Mouse (Mus musculus): ENCODE measurements around the gene Axl. TPM values are rescaled to one million over a fixed set of nuclear protein-coding genes. Genes with fewer than 3 reads are reported as not detected.

Axl gene
- polyA plus RNA-seq (2012; rRNA removed): 67.0 and 75.0 TPM in 2 replicates

GRCm38 (mm10) chr7:25788220-25789128 is at the start of gene Axl:
Axl (minus strand) TSS chr7:25788705.
- TF ChIP-seq POLR2A (IDR thresholded peaks at IDR 0.05; ENCODE audit: control insufficient read depth, extremely low read depth, insufficient read depth, low read length, poor library complexity) (no peak), CTCF (IDR thresholded peaks at IDR 0.05; ENCODE audit: borderline replicate concordance, control insufficient read depth, extremely low read depth, insufficient read depth, low read length, poor library complexity) (no peak)
- WGBS: 17% methylated on average over 28 of the region's 30 CpGs
- H3K36me3 ChIP-seq (ENCODE audit: control insufficient read depth, insufficient read depth, low read length): no peaks in the 10 kb centered on the region
- DNase-seq: no peak
- no peaks in the 10 kb centered on the region for H3K4me1 ChIP-seq (replicated peaks; ENCODE audit: control insufficient read depth, insufficient read depth, low read length)
- H3K27ac ChIP-seq (ENCODE audit: control insufficient read depth, insufficient read depth, low read length): no peak within 1 kb of the TSS
- H3K4me3 ChIP-seq (ENCODE audit: control insufficient read depth, insufficient read depth, low read length): 0 out of 2 replicates have a peak within 1 kb of the TSS, but pooled peaks have one; percentile 12
- no peaks in the 10 kb centered on the region for H3K27me3 ChIP-seq (ENCODE audit: control insufficient read depth, insufficient read depth, low read length)

- Histone ChIP-seq H3K27ac (ENCODE audit: control insufficient read depth, insufficient read depth, low read length) (peak overlapping the region; percentile 63), H3K36me3 (ENCODE audit: control insufficient read depth, insufficient read depth, low read length) (no peaks in the 10 kb centered on the region), H3K27me3 (ENCODE audit: control insufficient read depth, insufficient read depth, low read length) (no peaks in the 10 kb centered on the region), H3K4me3 (ENCODE audit: control insufficient read depth, insufficient read depth, low read length) (no peak overlapping the region), H3K4me1 (replicated peaks; ENCODE audit: control insufficient read depth, insufficient read depth, low read length) (peaks cover 9% of the 10 kb centered on the region)
- WGBS: 36% methylated on average over 10 of the region's 10 CpGs
- TF ChIP-seq CTCF (IDR thresholded peaks at IDR 0.05; ENCODE audit: borderline replicate concordance, control insufficient read depth, extremely low read depth, insufficient read depth, low read length, poor library complexity) (no peak), POLR2A (IDR thresholded peaks at IDR 0.05; ENCODE audit: control insufficient read depth, extremely low read depth, insufficient read depth, low read length, poor library complexity) (no peak)
- DNase-seq: peak; percentile 40
These were observed 46.8 kb upstream of the Axl start for GRCm38 (mm10) chr7:25835188-25835891.

GRCm38 (mm10) chr7:25831557-25832530 is 43.3 kb upstream of the Axl start:
- Histone ChIP-seq H3K36me3 (ENCODE audit: control insufficient read depth, insufficient read depth, low read length) (no peaks in the 10 kb centered on the region), H3K4me1 (replicated peaks; ENCODE audit: control insufficient read depth, insufficient read depth, low read length) (peaks cover 10% of the 10 kb centered on the region), H3K27me3 (ENCODE audit: control insufficient read depth, insufficient read depth, low read length) (no peaks in the 10 kb centered on the region), H3K27ac (ENCODE audit: control insufficient read depth, insufficient read depth, low read length) (no peak overlapping the region), H3K4me3 (ENCODE audit: control insufficient read depth, insufficient read depth, low read length) (no peak overlapping the region)
- WGBS: 89% methylated on average over 10 of the region's 10 CpGs
- TF ChIP-seq CTCF (IDR thresholded peaks at IDR 0.05; ENCODE audit: borderline replicate concordance, control insufficient read depth, extremely low read depth, insufficient read depth, low read length, poor library complexity) (no peak), POLR2A (IDR thresholded peaks at IDR 0.05; ENCODE audit: control insufficient read depth, extremely low read depth, insufficient read depth, low read length, poor library complexity) (no peak)
- no peak for DNase-seq

GRCm38 (mm10) chr7:25830251-25830650 is 41.7 kb upstream of the Axl start:
- no peak for TF ChIP-seq CTCF (IDR thresholded peaks at IDR 0.05; ENCODE audit: borderline replicate concordance, control insufficient read depth, extremely low read depth, insufficient read depth, low read length, poor library complexity)
- TF ChIP-seq POLR2A (IDR thresholded peaks at IDR 0.05; ENCODE audit: control insufficient read depth, extremely low read depth, insufficient read depth, low read length, poor library complexity): no peak
- Histone ChIP-seq H3K27me3 (ENCODE audit: control insufficient read depth, insufficient read depth, low read length) (no peaks in the 10 kb centered on the region), H3K27ac (ENCODE audit: control insufficient read depth, insufficient read depth, low read length) (no peak overlapping the region), H3K4me1 (replicated peaks; ENCODE audit: control insufficient read depth, insufficient read depth, low read length) (peaks cover 7% of the 10 kb centered on the region), H3K36me3 (ENCODE audit: control insufficient read depth, insufficient read depth, low read length) (no peaks in the 10 kb centered on the region), H3K4me3 (ENCODE audit: control insufficient read depth, insufficient read depth, low read length) (no peak overlapping the region)
- no peak for DNase-seq
- 73% methylated on average over 2 of the region's 2 CpGs for WGBS

GRCm38 (mm10) chr7:25827199-25827598 is 38.7 kb upstream of the Axl start:
- H3K36me3 ChIP-seq (ENCODE audit: control insufficient read depth, insufficient read depth, low read length): no peaks in the 10 kb centered on the region
- 7% methylated on average over 3 of the region's 3 CpGs for WGBS
- no peak for TF ChIP-seq CTCF (IDR thresholded peaks at IDR 0.05; ENCODE audit: borderline replicate concordance, control insufficient read depth, extremely low read depth, insufficient read depth, low read length, poor library complexity)
- TF ChIP-seq POLR2A (IDR thresholded peaks at IDR 0.05; ENCODE audit: control insufficient read depth, extremely low read depth, insufficient read depth, low read length, poor library complexity): no peak
- DNase-seq: peak; percentile 37
- H3K27me3 ChIP-seq (ENCODE audit: control insufficient read depth, insufficient read depth, low read length): no peaks in the 10 kb centered on the region
- H3K27ac ChIP-seq (ENCODE audit: control insufficient read depth, insufficient read depth, low read length): no peak overlapping the region; the same call in 1 of the 2 replicates
- H3K4me1 ChIP-seq (replicated peaks; ENCODE audit: control insufficient read depth, insufficient read depth, low read length): peaks cover 3% of the 10 kb centered on the region
- no peak overlapping the region for H3K4me3 ChIP-seq (ENCODE audit: control insufficient read depth, insufficient read depth, low read length)
